Mouse (Mus musculus) urinary bladder, adult 2 months (tissue): Measurements from ENCODE around the gene Ulk4. TPM values are rescaled to one million over a fixed set of nuclear protein-coding genes. Genes with fewer than 3 reads are reported as not detected.

Experiments
- DNase-seq: peaks from one replicate; pipeline ENCODE4 v3.0.0; 2022; ENCODE audit warnings: low spot score
- polyA plus RNA-seq: library from polyadenylated mRNA; depleted of rRNA; stranded (reverse); fragments of >200 nt; gene quantifications from 2 replicates; pipeline ENCODE4 v1.2.3, GENCODE M21; 2012

Gene Ulk4
- polyA plus RNA-seq, 1 experiment: 2.4 TPM

DNA sequence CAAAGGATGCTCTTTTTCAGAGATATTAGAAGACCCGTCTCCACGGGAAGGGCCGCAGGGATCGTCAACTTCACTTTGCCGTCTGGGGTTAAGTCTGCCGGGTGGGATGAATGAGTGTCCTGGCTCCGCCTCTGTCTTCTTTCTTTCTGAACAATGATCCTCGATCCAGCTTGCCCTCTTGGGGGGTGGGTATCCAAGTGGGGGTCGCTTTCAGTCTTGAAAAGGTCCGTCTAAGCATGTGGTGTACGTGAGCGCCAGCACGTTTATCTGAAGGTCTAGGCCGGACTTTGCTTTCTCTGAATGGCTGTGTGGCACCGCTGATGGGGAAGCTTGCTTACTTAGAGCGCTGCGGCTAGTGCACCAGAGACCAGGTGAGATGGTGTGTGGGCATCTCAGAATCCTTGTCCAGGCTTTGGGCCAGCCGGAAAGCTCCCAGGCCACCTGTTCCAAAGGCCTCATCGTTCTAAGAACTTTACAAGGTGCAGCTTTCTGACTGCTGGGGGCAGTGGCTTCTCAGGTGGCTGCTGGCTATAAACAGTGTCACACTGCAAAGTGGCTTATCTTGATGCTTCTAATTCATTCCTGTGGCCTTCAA lies 23.1 kb upstream of the Ulk4 start:
- no peak for DNase-seq

GRCm38 (mm10) chr9:121299223-121299755 lies 22.3 kb upstream of the Ulk4 start:
- no peak for DNase-seq

DNA sequence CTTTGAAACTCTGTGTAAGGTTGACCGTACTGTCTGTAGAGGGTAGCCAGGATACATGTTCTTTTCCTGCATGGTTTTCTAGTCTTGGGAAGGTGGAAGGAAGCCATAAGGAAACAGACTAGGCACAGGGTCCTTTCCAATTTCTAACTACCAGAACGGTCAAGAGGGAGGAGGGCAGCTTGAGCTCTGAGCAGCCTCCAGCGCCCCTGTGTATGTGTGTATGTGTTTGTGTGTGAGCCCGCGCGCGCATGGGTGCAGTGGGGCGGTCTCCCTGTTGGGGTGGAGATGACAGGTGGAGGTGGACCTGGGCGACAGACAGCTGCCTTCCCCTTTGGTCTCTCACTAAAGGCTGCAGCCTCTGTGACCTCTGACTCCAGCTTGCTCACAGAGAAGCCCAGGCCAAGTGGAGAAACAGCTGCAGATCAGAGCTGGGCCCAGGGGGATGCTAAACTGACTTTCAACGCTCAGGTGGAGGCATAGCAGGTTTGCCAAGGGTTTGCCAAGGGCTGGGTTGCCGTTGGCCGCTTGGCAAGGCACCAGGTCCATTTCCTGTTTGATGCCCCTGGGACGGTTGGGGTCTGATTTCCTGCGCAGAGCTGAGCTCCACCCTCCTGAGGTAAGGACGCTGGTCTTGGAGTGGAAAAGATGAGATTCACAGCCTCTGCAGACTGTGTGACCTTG lies 21.6 kb upstream of the Ulk4 start:
- no peak for DNase-seq

DNA sequence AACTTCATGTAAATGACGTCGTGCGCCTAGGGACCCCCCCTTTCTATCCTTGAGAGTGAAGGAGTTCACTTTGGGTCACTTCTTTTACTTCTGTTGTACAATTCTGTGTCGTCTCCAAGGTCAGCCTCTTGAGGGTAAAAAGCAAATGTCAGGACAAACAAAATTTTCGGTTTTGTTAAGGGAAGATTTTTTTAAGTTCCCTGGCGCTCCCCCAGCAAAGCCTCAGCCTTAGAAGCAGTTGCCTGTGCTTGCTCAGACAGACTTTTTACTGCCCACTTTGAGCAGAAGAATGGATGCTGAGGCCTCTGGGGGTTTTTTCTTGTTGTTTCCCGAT lies 21.0 kb upstream of the Ulk4 start:
- no peak for DNase-seq

- DNase-seq: peak; percentile 76
These were observed 20.4 kb upstream of the Ulk4 start, which contains the start of gene Trak1 for GRCm38 (mm10) chr9:121297171-121298064. Gene Trak1, plus strand, starts transcription at chr9:121297502.

GRCm38 (mm10) chr9:121295221-121295620 lies 18.2 kb upstream of the Ulk4 start:
- DNase-seq: no peak

- DNase-seq: no peak
These were observed 16.2 kb upstream of the Ulk4 start for GRCm38 (mm10) chr9:121293187-121293586.

GRCm38 (mm10) chr9:121291275-121291674 lies 14.3 kb upstream of the Ulk4 start:
- DNase-seq: no peak

DNA sequence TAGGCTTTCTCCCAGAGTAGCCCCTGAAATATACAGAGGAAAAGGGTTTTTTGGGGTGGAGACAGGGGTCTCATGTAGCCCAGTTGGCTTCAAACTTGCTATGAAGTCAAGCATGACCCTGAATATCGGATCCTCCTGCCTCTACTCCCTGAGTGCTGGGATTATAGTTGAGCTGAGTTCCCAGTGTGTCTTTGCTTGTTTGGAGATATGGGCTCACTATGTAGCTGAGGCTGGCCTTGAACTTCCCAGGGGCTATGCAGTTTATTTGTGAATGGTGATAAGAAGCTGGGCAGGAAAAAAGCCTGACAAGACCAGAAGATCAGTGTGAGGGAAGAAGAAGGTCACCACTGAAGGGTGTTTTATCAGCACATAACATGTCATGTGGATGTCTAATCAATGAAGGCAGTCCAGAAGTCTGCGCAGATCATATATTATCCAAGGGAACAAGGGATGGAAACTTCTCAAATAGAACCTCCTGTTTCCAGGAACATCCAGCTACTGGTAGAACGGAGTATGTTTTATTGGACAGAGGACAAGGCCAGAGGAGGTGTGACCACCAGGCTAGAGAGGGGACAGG lies 9.4 kb upstream of the Ulk4 start:
- DNase-seq: no peak

- no peak for DNase-seq
These were observed 8.6 kb upstream of the Ulk4 start for GRCm38 (mm10) chr9:121285341-121286324.

GRCm38 (mm10) chr9:121284422-121284821 lies 7.4 kb upstream of the Ulk4 start:
- DNase-seq: no peak

GRCm38 (mm10) chr9:121283620-121284185 lies 6.7 kb upstream of the Ulk4 start:
- DNase-seq: no peak

- DNase-seq: no peak
These were observed 4.9 kb upstream of the Ulk4 start for GRCm38 (mm10) chr9:121281891-121282290.

- DNase-seq: no peak
These were observed 2.2 kb upstream of the Ulk4 start for GRCm38 (mm10) chr9:121279216-121279615.

DNA sequence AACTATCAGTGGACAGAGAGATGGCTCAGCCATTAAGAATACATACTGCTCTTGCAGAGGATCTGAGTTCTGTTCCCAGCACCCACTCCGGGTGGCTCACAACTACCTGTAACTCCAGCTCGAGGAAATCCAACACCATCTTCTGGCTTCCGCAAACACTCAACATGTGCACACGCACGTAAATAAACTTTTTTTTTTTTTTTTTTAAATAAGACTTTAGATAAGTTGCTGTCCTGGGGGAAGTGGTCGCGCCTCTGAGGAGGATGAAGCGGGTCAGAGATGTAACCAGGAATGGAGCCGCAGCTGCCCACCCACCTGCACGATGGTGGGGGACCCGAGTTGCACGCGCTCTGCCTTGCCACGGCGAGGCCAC lies 266 bp downstream of the Ulk4 start:
- DNase-seq: no peak

DNA sequence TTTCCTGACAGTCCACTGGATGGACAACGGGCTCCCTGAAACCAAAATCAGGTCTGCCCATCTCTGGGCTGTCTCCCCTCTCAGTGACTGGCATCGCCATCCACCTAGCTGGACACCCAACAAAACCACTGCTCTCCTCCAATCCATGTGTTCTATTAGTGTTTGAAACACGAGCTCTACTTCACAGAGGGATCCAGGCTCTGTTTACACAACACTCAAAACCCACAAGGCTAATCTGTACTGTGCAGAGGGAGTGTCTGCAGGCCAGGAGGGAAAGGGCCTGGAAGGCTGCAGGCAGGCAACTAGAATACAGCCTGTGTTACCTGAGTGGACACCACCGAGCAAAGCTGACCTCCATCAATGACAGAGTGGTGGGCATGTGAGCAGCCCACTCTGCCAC lies 5.4 kb downstream of the Ulk4 start:
- no peak for DNase-seq

- no peak for DNase-seq
These were observed 5.8 kb downstream of the Ulk4 start for GRCm38 (mm10) chr9:121271149-121271548.

DNA sequence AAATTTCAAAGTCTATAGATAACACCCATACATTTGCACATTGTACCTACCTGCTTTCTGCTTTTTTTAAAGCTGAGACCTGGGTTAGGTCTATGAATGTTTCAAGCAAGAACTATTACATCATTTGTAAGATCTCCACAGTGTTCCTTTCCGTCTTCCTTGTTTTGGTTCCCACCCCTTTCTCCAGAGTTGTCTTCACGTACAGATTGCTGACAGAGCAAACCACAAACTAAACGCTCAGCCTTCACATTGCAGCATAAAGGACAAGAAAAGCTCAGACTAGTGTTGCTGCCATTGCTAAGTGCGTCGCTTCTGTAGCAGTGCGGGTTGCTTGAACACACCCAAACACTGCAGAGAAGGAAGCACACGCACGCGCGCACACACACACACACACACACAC lies 11.7 kb downstream of the Ulk4 start:
- DNase-seq: no peak

- no peak for DNase-seq
These were observed 19.9 kb downstream of the Ulk4 start for GRCm38 (mm10) chr9:121257106-121257505.

- no peak for DNase-seq
These were observed 22.2 kb downstream of the Ulk4 start for GRCm38 (mm10) chr9:121254761-121255160.

DNA sequence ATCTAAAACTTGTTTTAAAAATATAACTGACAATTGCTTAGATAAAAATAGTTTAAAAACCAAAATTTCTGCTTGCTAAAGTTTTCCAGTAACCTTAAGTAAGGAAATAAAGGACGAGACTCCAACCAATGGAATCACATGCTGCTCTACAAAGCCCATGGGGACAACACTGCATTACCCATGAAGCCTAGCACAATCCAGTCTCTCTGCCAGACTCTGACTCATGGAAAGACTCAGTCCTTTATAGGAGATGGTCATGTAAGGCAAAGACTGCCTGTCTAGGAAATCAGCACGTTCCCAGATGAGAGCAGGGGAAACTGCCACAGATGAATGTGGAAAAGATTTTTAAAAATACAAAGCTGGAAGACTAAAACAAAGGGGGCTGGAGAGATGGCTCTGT lies 23.0 kb downstream of the Ulk4 start:
- DNase-seq: no peak
